Mouse (Mus musculus): ENCODE data around the gene Pold4.
"Not testable (repeated sequence)": the region's sequence is repeated elsewhere in the genome, so short reads cannot be mapped to it uniquely, and the experiment has no call there.

Gene Pold4

GRCm38 (mm10) chr19:4227446-4227845 is 4.3 kb upstream of the Pold4 start:
- no peak for ATAC-seq (ENCODE audit: insufficient number of reproducible peaks, low FRiP score, low TSS enrichment)

- ATAC-seq (ENCODE audit: insufficient number of reproducible peaks, low FRiP score, low TSS enrichment) = no peak
Observed at GRCm38 (mm10) chr19:4227894-4228678, 3.6 kb upstream of the Pold4 start.

GRCm38 (mm10) chr19:4228891-4229290 is 2.8 kb upstream of the Pold4 start:
- no peak for ATAC-seq (ENCODE audit: insufficient number of reproducible peaks, low FRiP score, low TSS enrichment)

- no peak for ATAC-seq (ENCODE audit: insufficient number of reproducible peaks, low FRiP score, low TSS enrichment)
Observed at GRCm38 (mm10) chr19:4229451-4230076, 2.1 kb upstream of the Pold4 start.

GRCm38 (mm10) chr19:4230415-4230814 is 1.3 kb upstream of the Pold4 start:
- ATAC-seq (ENCODE audit: insufficient number of reproducible peaks, low FRiP score, low TSS enrichment) = no peak

- no peak for ATAC-seq (ENCODE audit: insufficient number of reproducible peaks, low FRiP score, low TSS enrichment)
Observed at GRCm38 (mm10) chr19:4232186-4232572, 480 bp downstream of the Pold4 start.

- no peak for ATAC-seq (ENCODE audit: insufficient number of reproducible peaks, low FRiP score, low TSS enrichment)
Observed at GRCm38 (mm10) chr19:4232651-4233050, 952 bp downstream of the Pold4 start.

- ATAC-seq (ENCODE audit: insufficient number of reproducible peaks, low FRiP score, low TSS enrichment) = no peak
Observed at GRCm38 (mm10) chr19:4234548-4234947, 2.8 kb downstream of the Pold4 start.

GRCm38 (mm10) chr19:4240247-4240668 is 8.6 kb downstream of the Pold4 start:
- no peak for ATAC-seq (ENCODE audit: insufficient number of reproducible peaks, low FRiP score, low TSS enrichment)

GRCm38 (mm10) chr19:4242416-4242815 is 10.7 kb downstream of the Pold4 start:
- ATAC-seq (ENCODE audit: insufficient number of reproducible peaks, low FRiP score, low TSS enrichment) = no peak

- no peak for ATAC-seq (ENCODE audit: insufficient number of reproducible peaks, low FRiP score, low TSS enrichment)
Observed at GRCm38 (mm10) chr19:4244775-4245174, 13.1 kb downstream of the Pold4 start.

GRCm38 (mm10) chr19:4247010-4247409 is 15.3 kb downstream of the Pold4 start:
- ATAC-seq (ENCODE audit: insufficient number of reproducible peaks, low FRiP score, low TSS enrichment) = no peak

- not testable (repeated sequence) for ATAC-seq (ENCODE audit: insufficient number of reproducible peaks, low FRiP score, low TSS enrichment)
Observed at GRCm38 (mm10) chr19:4248683-4249082, 17.0 kb downstream of the Pold4 start.

- ATAC-seq (ENCODE audit: insufficient number of reproducible peaks, low FRiP score, low TSS enrichment) = no peak
Observed at GRCm38 (mm10) chr19:4254230-4254629, 22.5 kb downstream of the Pold4 start.

GRCm38 (mm10) chr19:4255583-4256162 is 24.0 kb downstream of the Pold4 start:
- ATAC-seq (ENCODE audit: insufficient number of reproducible peaks, low FRiP score, low TSS enrichment) = no peak

- peak; percentile 91 for ATAC-seq (ENCODE audit: insufficient number of reproducible peaks, low FRiP score, low TSS enrichment)
Observed at GRCm38 (mm10) chr19:4257216-4257896, 25.7 kb downstream of the Pold4 start.

- ATAC-seq (ENCODE audit: insufficient number of reproducible peaks, low FRiP score, low TSS enrichment) = no peak
Observed at GRCm38 (mm10) chr19:4257897-4258252, 26.2 kb downstream of the Pold4 start.

- no peak for ATAC-seq (ENCODE audit: insufficient number of reproducible peaks, low FRiP score, low TSS enrichment)
Observed at GRCm38 (mm10) chr19:4261038-4261698, 29.5 kb downstream of the Pold4 start.

- no peak for ATAC-seq (ENCODE audit: insufficient number of reproducible peaks, low FRiP score, low TSS enrichment)
Observed at GRCm38 (mm10) chr19:4262756-4263155, 31.1 kb downstream of the Pold4 start.

GRCm38 (mm10) chr19:4263702-4264101 is 32.0 kb downstream of the Pold4 start:
- ATAC-seq (ENCODE audit: insufficient number of reproducible peaks, low FRiP score, low TSS enrichment) = no peak

Data from cerebellum, adult (tissue).